Mouse (Mus musculus) erythroblast, embryonic 14.5 days (primary cell): ENCODE results near the gene Mgst3.

Experiments used
- GATA1 ChIP-seq: IDR thresholded peaks from 2 replicates; pipeline ENCODE4 v1.6.1; 2012; ENCODE audit warnings: low read length, inconsistent platforms, mixed read lengths
- TAL1 ChIP-seq: IDR thresholded peaks from 3 replicates; pipeline ENCODE4 v1.6.1; 2012; ENCODE audit warnings: low read length, inconsistent platforms, mixed read lengths

DNA sequence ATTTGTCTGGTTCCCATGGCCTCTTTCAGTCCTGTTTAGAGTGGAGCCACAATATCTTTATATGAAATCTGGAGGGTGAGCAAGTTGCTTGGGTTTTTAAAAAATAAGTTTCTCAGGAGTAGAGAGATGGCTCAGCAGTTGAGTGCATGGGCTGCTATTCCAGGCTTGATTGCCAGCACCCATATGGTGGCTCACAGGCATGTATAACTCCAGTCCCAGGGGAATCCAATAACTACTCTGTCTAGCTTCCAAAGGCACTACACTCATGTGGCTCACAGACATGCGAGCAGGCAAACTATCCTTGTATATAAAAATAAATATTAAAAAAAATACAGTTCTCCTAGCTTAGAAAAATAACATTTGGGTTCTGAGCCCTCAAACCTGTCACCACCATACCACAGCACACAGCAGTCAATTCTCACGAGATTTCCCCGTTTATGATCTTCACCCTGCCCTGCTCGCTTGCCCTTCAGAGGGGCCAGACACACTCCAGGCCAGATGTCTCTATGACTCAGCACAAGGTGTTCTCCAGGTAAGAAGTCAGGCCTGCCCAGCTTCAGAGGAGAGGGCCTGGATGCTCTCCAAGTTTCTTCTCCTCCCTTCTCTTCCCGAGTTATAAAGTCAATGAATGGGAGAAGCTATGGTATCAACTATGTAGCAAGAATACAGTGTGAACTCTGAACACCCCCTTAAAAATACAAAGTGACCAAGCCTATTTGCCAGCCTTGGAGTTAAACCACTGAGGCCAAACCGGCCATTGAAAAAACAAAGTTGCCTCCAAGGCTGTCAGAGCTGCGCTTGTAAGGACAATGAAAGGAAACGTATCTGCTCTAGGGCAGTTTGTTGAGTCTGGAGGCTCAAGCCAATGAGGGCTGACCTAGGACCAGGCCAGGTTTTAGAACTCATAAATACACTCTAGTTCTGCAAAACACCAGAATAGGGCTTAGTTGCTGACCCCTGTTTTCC is 12.3 kb downstream of the Mgst3 start:
- TF ChIP-seq GATA1 (no peak), TAL1 (no peak)
